Mouse (Mus musculus) forebrain, embryonic 15.5 days (tissue): ENCODE results near the gene Prune1. TPM values are rescaled to one million over a fixed set of nuclear protein-coding genes. Genes with fewer than 3 reads are reported as not detected.

ENCODE experiments used
- ATAC-seq: fragments of 200-750 bp; cut with Nextera tagmentation; replicated peaks from 2 replicates; pipeline ENCODE4 v1.8.0; 2017; ENCODE audit warnings: mild to moderate bottlenecking, moderate TSS enrichment, moderate library complexity
- H3K27ac ChIP-seq: fragments of 300-500 bp; sonication (generic); replicated peaks from 2 replicates; pipeline ENCODE4 v1.5.1; 2015; ENCODE audit warnings: mild to moderate bottlenecking, inconsistent platforms
- H3K27me3 ChIP-seq: fragments of 300-500 bp; sonication (generic); 2 replicates; pipeline ENCODE4 v1.6.1; 2015; ENCODE audit warnings: inconsistent platforms
- H3K36me3 ChIP-seq: fragments of 300-500 bp; sonication (generic); 2 replicates; pipeline ENCODE4 v1.6.1; 2015; ENCODE audit warnings: mild to moderate bottlenecking, inconsistent platforms
- H3K4me1 ChIP-seq: fragments of 300-500 bp; sonication (generic); 2 replicates; pipeline ENCODE4 v1.6.1; 2015; ENCODE audit warnings: inconsistent platforms
- H3K4me2 ChIP-seq: fragments of 300-500 bp; sonication (generic); replicated peaks from 2 replicates; pipeline ENCODE4 v1.6.1; 2015; ENCODE audit warnings: mild to moderate bottlenecking, inconsistent platforms
- H3K4me3 ChIP-seq: fragments of 300-500 bp; sonication (generic); 2 replicates; pipeline ENCODE4 v1.5.1; 2015; ENCODE audit warnings: mild to moderate bottlenecking, inconsistent platforms
- H3K9ac ChIP-seq: fragments of 300-500 bp; sonication (generic); replicated peaks from 2 replicates; pipeline ENCODE4 v1.6.1; 2015; ENCODE audit warnings: mild to moderate bottlenecking, inconsistent platforms
- H3K9me3 ChIP-seq: fragments of 300-500 bp; sonication (generic); 2 replicates; pipeline ENCODE4 v1.6.1; 2016; ENCODE audit warnings: inconsistent platforms
- WGBS: fragments of 180-500 bp; shearing (Covaris S2); methylation state at CpG from one replicate; pipeline ENCODE4 v1.1.7; 2015; ENCODE audit warnings: mixed read lengths; 5-methylcytosine and 5-hydroxymethylcytosine counted together
- polyA plus RNA-seq: library from polyadenylated mRNA; unstranded; fragments of >200 nt; fragmentation: Nextera tagmentation; extraction: Ambion mirVana; gene quantifications from 2 replicates; pipeline ENCODE4 v1.2.1, GENCODE M21; 2015

Gene Prune1
- polyA plus RNA-seq, 1 experiment from 2014 or later, result 44.4 TPM

DNA sequence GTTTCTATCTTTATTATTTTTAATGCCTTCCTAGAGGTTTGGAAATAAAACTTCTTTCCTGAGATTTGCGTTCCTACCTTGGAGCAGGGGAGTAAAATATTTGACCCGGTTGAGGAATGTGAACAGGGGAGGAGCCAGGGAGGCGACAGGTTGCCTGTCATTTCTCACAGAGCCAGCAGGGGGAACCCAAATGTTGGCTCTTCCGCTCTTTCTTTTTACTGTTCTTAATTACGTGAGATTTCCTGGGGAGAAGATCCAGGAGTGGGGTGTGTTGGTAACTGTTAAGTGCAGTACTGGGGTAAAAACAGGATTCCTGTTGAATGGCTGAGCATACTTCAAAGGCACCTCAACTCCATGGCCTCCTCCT, 14.2 kb upstream of the Prune1 start:
- H3K36me3 ChIP-seq, result peaks cover 38% of the 10 kb centered on the region
- no peak for ATAC-seq
- 9% methylated on average over 5 of the region's 5 CpGs for WGBS

DNA sequence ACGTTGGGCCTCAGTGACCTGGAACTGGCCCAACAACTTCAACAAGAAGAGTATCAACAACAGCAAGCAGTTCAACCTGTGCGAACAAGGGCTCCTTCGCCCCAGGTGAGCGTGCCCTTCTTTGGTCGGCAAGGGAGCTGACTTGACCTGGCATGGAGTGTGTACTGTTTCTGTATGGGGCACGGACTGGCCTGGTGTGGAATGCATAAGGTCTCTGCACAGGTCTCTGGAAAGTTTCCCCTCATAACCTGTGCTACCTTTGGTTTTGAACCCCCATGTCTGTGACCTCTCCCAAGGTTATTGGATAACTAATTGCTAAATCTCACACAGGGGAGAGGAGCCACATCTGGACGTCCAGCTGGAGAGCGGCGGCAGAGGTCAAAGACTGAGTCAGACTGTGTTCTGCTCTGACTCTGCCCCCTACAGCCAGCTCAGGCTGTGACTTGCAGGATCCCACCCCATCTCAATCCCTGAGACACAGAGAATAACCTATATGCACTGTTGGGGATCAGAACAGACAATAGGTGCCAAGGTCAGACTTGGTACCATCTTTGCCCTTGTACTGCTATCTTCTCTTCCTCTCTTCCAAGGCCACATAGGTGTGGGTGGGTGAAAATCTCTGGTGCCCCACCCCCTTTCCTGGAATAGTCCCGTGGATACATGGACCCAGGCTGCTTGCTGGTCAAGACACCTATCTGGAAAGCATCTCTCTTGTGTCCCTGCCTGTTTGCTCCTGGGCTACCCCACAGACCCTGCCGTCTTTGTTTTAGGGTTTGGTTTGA, 13.6 kb upstream of the Prune1 start:
- WGBS, result 88% methylated on average over 11 of the region's 11 CpGs
- no peaks in the 10 kb centered on the region for H3K9me3 ChIP-seq
- no peaks in the 10 kb centered on the region for H3K27me3 ChIP-seq
- H3K9ac ChIP-seq, result no peak overlapping the region
- H3K4me3 ChIP-seq, result no peak overlapping the region
- H3K4me2 ChIP-seq, result no peak overlapping the region
- H3K36me3 ChIP-seq, result peaks cover 39% of the 10 kb centered on the region
- ATAC-seq, result no peak
- H3K27ac ChIP-seq, result no peak overlapping the region
- no peaks in the 10 kb centered on the region for H3K4me1 ChIP-seq

More for the DNA sequence above, 14.2 kb upstream of the Prune1 start:
- no peaks in the 10 kb centered on the region for H3K9me3 ChIP-seq
- no peak overlapping the region for H3K4me3 ChIP-seq
- no peak overlapping the region for H3K9ac ChIP-seq
- no peak overlapping the region for H3K27ac ChIP-seq
- H3K4me1 ChIP-seq, result no peaks in the 10 kb centered on the region
- H3K27me3 ChIP-seq, result no peaks in the 10 kb centered on the region
- H3K4me2 ChIP-seq, result no peak overlapping the region

DNA sequence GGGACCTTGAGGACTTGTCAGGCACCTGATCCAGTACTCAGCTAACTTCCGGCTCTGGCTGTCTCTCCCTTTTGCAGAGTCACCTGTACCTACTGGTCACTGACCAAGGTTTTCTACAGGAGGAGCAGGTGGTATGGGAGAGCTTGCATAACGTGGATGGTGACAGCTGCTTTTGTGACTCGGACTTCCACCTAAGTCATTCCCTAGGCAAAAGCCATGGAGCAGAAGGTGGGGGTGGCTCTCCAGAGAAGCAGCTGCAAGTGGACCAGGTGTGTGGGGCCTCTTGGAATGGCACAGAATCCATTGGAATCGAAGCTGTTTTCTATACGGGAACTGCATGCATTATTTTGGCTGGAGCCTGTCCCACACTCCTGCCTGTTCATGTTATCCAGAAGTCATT, 12.8 kb upstream of the Prune1 start:
- 88% methylated on average over 5 of the region's 5 CpGs for WGBS
- Histone ChIP-seq H3K4me1 (no peaks in the 10 kb centered on the region), H3K36me3 (peaks cover 43% of the 10 kb centered on the region), H3K27me3 (no peaks in the 10 kb centered on the region), H3K4me2 (no peak overlapping the region), H3K9me3 (no peaks in the 10 kb centered on the region), H3K27ac (no peak overlapping the region), H3K4me3 (no peak overlapping the region), H3K9ac (no peak overlapping the region)
- no peak for ATAC-seq

DNA sequence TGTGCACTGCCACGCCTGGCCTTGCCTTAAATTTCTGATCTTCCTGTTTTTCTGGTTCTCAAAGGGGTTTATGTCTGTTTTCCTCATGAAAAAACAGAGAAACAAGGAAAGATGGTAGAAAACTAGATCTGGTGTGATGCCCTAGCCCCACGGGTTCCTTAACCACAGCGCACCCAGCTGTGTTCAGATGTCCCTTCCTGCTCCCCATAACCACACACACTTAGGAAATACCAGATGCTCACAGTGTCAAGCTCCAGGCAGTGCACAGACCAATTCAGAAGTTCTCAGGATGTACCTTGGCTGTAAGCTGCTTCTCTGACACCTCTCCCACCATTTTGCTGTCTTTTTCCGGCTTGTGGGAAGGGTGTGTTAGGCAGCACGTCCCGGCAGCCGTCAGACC, 12.4 kb upstream of the Prune1 start:
- Histone ChIP-seq H3K4me1 (no peaks in the 10 kb centered on the region), H3K4me3 (no peak overlapping the region), H3K27me3 (no peaks in the 10 kb centered on the region), H3K4me2 (no peak overlapping the region), H3K36me3 (peaks cover 43% of the 10 kb centered on the region), H3K9ac (no peak overlapping the region), H3K9me3 (no peaks in the 10 kb centered on the region), H3K27ac (no peak overlapping the region)
- 93% methylated on average over 7 of the region's 7 CpGs for WGBS
- ATAC-seq, result no peak

DNA sequence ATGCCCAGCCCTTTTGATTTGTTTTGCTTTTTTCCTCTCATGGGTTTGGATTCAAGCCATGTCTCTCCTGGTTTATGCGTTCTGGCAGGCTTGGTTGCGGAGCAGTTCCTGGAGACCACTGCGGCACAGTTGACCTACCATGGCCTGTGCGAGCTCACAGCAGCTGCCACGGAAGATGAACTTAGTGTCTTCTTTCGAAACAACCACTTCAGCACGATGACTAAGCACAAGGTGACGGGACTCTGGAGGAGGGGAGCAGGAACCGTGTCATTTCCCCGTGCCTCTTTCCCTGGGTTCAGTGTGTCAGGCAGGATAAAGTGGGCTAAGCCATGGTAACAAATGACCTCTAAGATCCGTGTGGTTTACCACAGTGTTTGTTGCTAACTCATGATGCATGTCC, 11.7 kb upstream of the Prune1 start:
- Histone ChIP-seq H3K27ac (no peak overlapping the region), H3K9me3 (no peaks in the 10 kb centered on the region), H3K27me3 (no peaks in the 10 kb centered on the region), H3K9ac (no peak overlapping the region), H3K4me1 (no peaks in the 10 kb centered on the region), H3K4me3 (no peak overlapping the region), H3K4me2 (no peak overlapping the region), H3K36me3 (peaks cover 43% of the 10 kb centered on the region)
- WGBS, result 87% methylated on average over 11 of the region's 11 CpGs
- no peak for ATAC-seq

DNA sequence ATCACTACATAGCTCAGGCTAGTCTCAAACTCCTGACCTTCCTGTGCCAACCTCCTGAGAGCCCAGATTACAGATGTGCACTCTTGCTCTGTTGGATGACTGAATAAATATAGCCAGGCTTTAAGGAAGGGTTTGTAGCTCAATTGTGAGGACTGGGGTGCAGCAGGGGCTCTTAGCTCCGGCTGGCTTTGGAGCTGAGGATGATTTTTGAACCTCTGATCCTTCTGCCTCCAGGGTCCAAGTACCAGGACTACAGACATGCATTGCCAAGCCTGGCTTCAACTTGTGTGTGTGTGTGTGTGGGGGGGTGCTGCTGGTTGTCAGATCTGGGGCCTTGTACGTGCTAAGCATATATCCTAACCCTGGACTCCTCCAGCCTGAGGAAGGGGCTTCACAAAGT, 11.0 kb upstream of the Prune1 start:
- no peak for ATAC-seq
- Histone ChIP-seq H3K4me1 (no peaks in the 10 kb centered on the region), H3K4me2 (no peak overlapping the region), H3K9ac (no peak overlapping the region), H3K36me3 (peaks cover 46% of the 10 kb centered on the region), H3K27ac (no peak overlapping the region), H3K27me3 (no peaks in the 10 kb centered on the region), H3K4me3 (no peak overlapping the region), H3K9me3 (no peaks in the 10 kb centered on the region)
- 93% methylated on average over 2 of the region's 2 CpGs for WGBS

DNA sequence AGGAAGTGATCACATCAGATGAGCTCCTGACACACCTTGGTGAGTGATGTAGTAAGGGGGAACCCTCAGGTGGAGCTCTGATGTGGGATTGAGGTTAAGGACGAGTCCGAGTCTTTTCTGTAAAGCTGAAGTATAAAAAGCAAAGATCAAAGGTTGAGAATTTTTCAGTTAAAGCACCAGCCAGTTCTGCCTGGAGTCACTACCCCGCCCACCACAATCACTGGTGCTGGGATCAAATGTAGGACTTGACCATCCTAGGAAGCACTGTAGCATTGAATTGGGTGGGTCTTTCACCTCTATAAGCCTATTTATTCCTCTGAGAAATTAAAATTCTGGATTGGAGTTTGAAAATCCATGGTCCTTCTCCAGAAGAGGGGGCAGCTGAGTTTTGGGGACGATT, 9.2 kb upstream of the Prune1 start:
- no peak for ATAC-seq
- H3K4me3 ChIP-seq, result no peak overlapping the region
- no peak overlapping the region for H3K4me2 ChIP-seq
- no peak overlapping the region for H3K27ac ChIP-seq
- no peaks in the 10 kb centered on the region for H3K27me3 ChIP-seq
- H3K9me3 ChIP-seq, result no peaks in the 10 kb centered on the region
- 86% methylated on average over 4 of the region's 4 CpGs for WGBS
- no peak overlapping the region for H3K9ac ChIP-seq
- H3K36me3 ChIP-seq, result peaks cover 51% of the 10 kb centered on the region
- no peaks in the 10 kb centered on the region for H3K4me1 ChIP-seq

DNA sequence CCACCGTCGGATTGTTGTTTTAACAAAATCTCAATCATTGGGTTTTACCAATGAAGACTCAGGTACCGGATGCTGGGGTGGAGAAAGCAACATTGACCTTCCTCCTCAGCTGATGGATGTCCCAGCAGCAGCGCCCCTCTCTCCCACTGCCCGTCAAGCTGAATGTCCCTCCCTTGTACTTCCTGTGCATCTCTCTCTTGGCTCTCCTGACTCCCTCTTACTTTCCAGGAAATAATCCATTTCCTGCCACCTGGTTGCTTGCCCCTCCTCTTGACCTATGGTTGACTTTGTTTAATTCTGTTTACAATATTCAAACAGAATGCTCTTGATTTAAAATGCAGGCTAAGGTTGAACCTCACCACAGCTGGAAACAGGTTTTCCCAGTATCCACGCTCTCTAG, 8.3 kb upstream of the Prune1 start:
- Histone ChIP-seq H3K36me3 (peaks cover 47% of the 10 kb centered on the region), H3K9ac (no peak overlapping the region), H3K4me1 (no peaks in the 10 kb centered on the region), H3K27me3 (no peaks in the 10 kb centered on the region), H3K4me3 (no peak overlapping the region), H3K4me2 (no peak overlapping the region), H3K9me3 (no peaks in the 10 kb centered on the region), H3K27ac (no peak overlapping the region)
- 82% methylated on average over 6 of the region's 6 CpGs for WGBS
- ATAC-seq, result no peak

DNA sequence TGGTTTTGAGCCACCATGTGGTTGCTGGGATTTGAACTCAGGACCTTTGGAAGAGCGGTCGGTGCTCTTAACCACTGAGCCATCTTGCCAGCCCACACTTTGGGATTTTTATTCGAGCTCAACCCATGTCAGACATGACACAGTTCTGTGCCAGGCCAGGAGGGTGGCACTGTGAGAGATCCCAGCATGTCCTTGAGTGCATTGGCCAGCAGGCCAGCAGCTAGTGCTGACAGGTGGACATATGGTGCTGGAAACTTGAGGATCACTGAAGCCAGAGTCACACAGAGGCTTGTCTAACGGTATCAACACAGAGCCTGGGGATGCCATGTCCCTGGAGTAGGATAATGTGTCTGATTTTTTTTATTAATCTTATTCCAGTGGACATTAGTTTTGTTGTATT, 7.5 kb upstream of the Prune1 start:
- H3K4me3 ChIP-seq, result no peak overlapping the region
- peaks cover 41% of the 10 kb centered on the region for H3K36me3 ChIP-seq
- WGBS, result 88% methylated on average over 4 of the region's 4 CpGs
- H3K27ac ChIP-seq, result no peak overlapping the region
- H3K9me3 ChIP-seq, result no peaks in the 10 kb centered on the region
- H3K27me3 ChIP-seq, result no peaks in the 10 kb centered on the region
- no peak overlapping the region for H3K4me2 ChIP-seq
- no peak overlapping the region for H3K9ac ChIP-seq
- ATAC-seq, result no peak
- peaks cover 6% of the 10 kb centered on the region for H3K4me1 ChIP-seq

DNA sequence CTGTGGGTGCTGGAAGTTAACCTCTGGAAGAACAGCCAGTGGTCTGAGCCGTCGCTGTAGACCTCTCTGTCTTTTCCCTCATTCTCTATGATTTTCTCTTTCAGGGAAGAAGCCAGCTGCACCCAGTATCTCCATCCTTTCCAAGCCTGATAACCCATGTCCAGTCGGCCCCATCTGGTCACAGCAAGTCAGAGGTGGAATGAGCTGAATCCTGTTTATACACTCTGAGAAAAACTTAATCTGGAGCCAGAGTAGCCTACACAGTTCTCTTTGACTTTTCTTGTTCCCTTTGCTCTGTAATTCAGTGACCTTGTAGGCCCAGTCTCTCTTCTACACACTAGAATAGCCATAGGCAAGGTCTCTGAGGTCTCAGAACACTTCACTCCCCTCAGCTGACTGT, 5.7 kb upstream of the Prune1 start:
- H3K27me3 ChIP-seq, result no peaks in the 10 kb centered on the region
- H3K9me3 ChIP-seq, result no peaks in the 10 kb centered on the region
- peaks cover 25% of the 10 kb centered on the region for H3K36me3 ChIP-seq
- no peak overlapping the region for H3K4me3 ChIP-seq
- H3K4me2 ChIP-seq, result no peak overlapping the region
- H3K27ac ChIP-seq, result no peak overlapping the region
- peaks cover 17% of the 10 kb centered on the region for H3K4me1 ChIP-seq
- H3K9ac ChIP-seq, result no peak overlapping the region
- ATAC-seq, result no peak
- 94% methylated on average over 3 of the region's 3 CpGs for WGBS

DNA sequence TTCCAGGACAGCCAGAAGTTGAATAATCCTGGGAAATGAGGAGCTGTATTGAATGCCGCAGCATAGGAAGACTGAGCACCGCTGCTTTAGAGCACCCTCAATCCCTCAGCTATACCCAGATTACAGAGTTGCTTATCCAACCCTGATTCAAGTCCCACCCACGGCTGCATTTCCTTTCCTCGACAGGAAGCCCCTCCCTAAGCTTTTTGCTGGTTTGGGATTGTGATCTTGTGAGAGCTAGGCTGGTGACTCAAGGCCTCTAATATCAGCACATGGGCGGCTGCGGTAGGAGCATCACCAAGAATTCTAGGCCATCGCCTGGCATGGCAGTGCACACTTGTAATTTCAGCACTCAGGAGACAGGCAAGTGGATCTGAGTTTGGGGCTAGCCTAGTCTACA, 4.6 kb upstream of the Prune1 start:
- H3K9ac ChIP-seq, result no peak overlapping the region
- no peaks in the 10 kb centered on the region for H3K27me3 ChIP-seq
- peaks cover 25% of the 10 kb centered on the region for H3K4me1 ChIP-seq
- WGBS, result 89% methylated on average over 7 of the region's 7 CpGs
- no peak for ATAC-seq
- H3K9me3 ChIP-seq, result no peaks in the 10 kb centered on the region
- peaks cover 17% of the 10 kb centered on the region for H3K36me3 ChIP-seq
- H3K27ac ChIP-seq, result no peak overlapping the region
- H3K4me3 ChIP-seq, result no peak overlapping the region
- no peak overlapping the region for H3K4me2 ChIP-seq

DNA sequence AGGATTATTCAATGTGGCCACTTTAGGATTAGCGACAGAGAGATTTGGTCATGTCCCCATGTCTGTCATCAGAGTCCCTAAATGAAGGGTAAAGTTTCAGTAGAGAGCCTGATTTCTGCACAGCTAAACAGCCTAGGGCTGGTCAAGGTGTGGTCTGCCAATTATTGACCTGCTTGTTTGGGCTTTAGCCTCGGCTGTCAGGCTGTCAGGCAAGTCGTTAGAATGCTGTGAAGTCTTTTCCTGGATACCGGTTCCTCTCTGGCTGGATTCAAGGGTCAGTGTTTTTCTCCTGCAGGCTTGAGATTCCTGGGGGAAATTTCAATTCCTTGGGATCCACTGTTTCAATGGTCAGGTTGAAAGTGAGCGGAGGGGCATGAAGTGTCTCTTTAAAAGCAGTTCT, 4.1 kb upstream of the Prune1 start:
- H3K36me3 ChIP-seq, result peaks cover 12% of the 10 kb centered on the region
- no peaks in the 10 kb centered on the region for H3K9me3 ChIP-seq
- no peak overlapping the region for H3K27ac ChIP-seq
- peaks cover 28% of the 10 kb centered on the region for H3K4me1 ChIP-seq
- H3K27me3 ChIP-seq, result no peaks in the 10 kb centered on the region
- WGBS, result 66% methylated on average over 5 of the region's 5 CpGs
- no peak for ATAC-seq
- no peak overlapping the region for H3K4me2 ChIP-seq
- H3K9ac ChIP-seq, result no peak overlapping the region
- H3K4me3 ChIP-seq, result no peak overlapping the region

DNA sequence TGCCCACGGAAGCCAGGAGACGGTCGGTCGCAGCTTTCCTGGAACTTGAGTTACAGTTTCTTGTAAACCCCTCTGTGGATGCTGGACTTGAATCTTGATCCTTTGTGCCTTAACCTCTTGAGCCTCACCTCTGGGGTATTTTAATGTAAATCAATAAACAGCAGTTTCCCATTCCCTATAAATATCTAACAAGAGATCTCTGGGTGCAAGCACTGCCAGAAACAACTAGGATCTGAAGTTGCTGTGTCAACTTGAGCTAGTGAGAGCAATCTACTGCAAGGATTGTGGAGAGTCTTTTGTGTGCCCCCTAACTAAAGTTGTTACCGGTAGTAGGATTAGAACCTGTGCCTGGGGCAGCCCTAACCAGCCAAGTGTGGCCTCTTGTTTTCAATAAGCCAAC, 3.5 kb upstream of the Prune1 start:
- WGBS, result 91% methylated on average over 5 of the region's 5 CpGs
- Histone ChIP-seq H3K27me3 (no peaks in the 10 kb centered on the region), H3K9me3 (no peaks in the 10 kb centered on the region), H3K9ac (no peak overlapping the region), H3K4me1 (peaks cover 34% of the 10 kb centered on the region), H3K27ac (no peak overlapping the region), H3K4me3 (no peak overlapping the region), H3K4me2 (no peak overlapping the region), H3K36me3 (peaks cover 12% of the 10 kb centered on the region)
- no peak for ATAC-seq
